Mouse (Mus musculus) 416B (cell line): ENCODE results near the gene Pcsk5.

Experiments
- DNase-seq: peaks from one replicate; pipeline ENCODE4 v3.0.0; 2011; ENCODE audit warnings: low read depth

Gene Pcsk5

DNA sequence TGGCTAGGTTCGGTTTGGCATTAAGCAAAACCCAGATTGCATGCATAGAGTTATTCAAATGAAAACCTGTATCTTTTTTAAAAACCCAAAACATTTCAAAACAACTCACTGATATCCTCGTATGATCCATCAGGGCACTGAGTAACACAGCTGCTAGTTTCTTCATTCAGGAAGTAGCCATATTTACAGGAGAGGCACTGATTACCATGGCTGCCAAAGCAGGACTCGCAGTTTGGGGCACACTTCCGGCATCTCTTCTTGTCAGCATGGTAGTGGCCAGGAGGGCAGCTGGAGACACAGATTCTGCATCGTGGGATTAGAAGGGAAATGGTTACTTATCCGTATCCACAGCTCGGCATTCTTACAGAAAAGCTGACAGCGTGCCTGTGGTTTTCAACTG is 265.1 kb downstream of the Pcsk5 start:
- no peak for DNase-seq

DNA sequence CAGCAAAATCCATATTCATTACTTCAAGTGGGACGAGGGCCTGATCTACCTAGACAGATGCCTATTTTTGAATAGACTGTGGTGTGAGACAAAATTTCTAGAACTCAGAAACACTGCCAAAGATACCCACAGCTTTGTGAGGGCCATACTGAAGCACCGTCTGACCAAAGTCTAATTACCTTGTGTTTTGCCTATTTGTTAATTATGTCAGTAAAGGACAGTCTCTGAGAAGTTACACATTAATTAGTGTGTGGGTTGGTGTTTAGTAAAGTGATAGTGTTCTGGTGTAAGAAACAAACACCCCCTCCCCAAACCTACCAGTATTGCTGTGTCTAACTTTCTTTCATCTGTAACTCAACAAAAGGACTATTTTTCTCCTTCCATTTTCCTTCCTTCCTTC is 266.5 kb downstream of the Pcsk5 start:
- no peak for DNase-seq

DNA sequence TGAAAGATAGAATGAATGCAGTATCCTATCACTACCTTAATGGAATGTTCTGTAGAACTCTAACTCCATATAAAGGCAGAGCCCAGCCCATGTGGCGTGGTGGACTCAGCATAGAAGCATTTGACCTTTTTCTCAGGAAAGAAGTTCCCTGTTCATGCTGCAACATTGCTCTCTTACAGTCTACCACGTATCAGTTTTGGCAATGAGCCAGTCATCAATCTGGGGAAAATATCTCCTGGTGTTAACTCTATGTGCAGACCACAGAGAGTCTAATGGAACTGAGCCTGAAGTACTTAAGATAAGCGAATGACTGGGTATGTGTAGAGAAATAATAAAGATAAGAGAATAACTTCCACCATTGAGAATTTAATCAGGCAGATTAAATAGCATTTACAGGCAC is 270.2 kb downstream of the Pcsk5 start:
- no peak for DNase-seq

DNA sequence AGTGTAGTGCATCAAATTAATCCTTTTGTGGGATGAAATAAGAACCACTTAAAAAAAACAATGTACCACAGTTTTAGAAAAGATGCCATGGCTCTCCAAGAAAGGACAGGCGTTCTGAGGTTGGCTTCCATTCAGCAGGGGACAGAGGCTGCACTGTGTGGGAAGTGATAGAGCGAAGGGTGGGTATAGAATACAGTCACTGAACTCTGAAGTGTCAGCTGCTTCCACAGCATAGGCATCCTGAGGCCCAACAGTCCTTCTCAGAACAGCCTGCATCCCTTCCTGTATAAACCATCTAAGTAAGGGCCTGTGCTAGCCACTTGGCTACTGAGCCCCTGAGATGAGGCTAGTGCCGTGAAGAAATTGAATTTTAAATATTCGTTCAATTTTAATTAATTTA is 271.3 kb downstream of the Pcsk5 start:
- no peak for DNase-seq

DNA sequence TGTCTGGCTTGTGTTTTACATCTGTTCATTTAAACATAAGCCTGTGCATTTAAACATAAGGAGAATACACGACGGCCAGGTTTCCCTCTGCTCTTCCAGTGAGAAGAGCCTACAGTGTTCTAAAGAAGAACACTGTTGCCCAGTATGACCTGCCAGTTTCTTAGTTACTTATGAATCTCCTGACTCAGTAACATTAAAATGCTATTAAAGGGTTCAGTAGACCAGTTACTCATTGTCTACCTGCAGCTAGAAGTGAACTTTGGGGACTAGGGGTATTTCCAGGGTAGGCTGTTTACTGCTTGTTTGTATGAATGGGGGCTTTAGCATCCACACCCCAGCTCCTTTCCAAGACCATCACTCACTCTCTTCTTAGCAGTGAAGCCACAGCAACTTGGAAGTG is 278.7 kb downstream of the Pcsk5 start:
- no peak for DNase-seq

DNA sequence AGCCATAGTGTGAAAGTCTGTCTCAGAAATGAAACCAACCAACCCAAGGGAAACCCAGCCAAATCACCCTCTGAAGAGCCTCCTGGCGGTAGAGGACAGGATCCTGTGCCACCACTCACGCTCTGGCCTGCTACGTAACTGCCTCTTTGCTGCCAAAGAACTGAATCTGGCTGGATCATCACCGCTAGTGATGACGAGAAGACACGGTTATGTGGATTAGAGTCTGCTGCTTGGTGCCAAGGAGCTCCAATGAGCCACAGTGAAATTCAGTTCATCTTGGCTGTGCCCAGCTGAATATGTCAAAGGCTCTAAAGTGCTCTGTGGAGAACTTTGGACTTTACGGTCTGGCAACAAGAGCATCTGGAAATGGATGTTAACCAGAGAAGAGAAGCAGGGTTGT is 282.3 kb downstream of the Pcsk5 start:
- DNase-seq = no peak

DNA sequence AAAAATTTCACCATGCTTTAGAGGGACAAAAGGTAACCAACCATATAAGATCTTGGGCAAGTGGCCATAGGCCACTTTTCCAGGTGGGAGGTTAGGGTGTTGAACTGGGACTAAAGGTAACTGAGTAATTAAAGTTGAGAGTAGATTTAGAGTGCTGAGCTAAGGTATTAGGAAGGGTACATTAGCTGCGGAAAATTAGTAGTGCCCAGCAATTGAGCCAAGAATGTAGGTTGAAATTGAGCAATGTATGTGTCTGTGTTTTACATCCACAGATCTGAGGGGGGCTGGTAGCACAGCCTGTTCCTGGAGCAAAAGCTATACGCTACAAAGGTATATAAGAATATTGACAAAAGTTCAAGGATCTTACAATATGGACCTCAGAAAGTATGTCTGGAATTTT is 282.9 kb downstream of the Pcsk5 start:
- no peak for DNase-seq

DNA sequence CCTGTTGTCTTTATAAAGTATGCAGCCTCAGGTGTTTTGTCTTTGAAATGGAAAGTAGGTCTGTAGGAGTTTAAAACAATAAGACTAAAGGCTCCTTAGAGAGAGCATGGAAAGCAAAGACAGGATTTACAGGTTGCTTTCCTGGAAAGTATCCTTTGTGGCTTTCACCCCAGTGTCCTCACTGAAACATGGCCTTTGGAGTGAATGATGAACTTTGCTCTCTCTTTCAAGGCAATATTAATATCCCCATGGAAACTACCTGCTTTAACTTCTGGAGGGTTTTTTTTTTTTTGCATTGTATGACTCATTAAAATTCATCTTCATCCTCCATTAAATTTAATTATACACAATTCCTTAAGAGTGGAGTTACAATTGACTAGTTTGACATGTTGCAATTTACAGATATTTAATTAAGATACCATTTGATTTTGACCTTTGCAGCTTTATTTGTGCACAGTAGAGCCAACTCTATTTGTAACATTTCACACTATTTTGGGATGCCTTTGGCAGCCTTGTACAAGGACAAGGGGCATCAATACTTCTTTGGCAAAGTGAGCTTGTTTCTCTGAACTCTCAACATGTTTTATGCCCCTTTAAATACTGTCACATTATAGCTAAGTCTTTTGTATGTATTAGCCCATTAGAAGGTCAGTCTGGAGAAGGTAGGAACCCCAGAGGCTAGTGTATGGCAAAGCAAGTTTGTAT is 283.9 kb downstream of the Pcsk5 start:
- no peak for DNase-seq

DNA sequence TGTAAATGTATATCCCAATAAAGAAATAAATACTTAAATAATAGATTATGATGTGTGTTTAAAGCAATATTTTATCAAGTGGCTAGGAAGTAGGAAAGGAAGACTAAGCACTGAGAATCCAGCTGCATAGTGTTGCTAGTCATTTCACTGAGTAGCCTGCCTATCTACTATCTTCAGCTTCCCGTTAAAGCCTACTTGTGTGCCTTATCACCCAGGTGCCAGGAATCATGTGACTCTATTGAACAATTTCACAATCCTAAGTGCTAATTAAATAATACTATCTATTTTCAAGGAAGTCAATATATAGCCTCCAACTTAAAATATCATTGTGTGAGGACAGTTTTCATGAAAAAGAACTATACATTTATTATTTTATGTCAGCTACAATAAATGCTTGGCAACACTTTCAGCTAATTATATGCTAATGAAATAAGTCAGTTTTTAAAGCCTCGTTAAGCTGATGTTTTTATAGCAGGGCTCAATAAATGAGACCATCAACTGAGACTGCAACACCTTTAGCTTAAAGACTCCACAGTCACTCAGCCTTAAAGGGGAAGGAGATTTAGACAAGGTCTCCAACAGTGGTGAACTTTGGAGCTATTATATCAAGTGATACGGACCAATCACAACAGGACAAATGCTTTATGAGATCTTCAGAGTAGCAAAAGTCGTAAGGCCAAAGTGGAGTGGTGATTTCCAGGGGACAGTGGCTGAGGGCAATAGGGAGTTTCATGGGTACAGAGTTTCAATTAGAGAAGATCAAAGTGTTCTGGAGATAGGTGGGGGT is 308.5 kb downstream of the Pcsk5 start:
- peak; percentile 8 for DNase-seq

DNA sequence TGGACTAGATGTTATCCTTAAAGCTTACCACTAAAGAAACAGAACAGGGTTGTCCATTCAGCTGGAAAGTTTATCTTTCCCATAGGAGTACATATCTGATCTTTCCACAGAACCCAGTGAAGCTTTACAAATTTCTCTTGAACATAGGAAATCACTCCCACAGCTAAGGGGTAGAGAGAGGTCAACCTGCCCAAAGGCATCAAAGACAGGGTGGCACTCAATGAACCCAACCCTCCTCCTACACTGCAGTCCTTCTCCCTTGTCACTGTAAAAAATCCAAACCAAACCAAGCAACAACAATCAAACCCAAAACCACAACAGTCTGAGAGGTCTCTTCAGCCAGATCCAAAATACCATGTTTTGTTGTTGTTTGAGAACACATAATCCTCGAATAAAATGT is 311.9 kb downstream of the Pcsk5 start:
- DNase-seq = no peak

DNA sequence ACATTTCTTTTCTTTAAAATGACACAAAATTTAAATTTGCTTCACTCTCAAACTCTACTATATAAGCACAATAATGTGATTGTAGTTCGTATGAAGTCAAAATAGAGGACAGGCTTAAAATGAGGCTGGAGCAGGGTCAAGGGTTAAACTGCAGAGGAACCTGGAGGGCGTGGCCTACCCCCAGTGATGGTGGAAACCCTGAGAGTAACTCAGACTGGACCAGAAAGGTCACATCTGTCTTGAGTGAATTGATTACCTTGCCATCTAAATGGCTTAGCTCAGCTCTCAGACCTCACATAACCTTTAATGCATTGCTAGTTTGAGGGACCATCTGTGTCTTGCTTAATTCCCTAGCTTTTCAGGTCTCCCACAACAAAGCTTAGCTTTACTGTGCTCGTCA is 323.0 kb downstream of the Pcsk5 start:
- no peak for DNase-seq

DNA sequence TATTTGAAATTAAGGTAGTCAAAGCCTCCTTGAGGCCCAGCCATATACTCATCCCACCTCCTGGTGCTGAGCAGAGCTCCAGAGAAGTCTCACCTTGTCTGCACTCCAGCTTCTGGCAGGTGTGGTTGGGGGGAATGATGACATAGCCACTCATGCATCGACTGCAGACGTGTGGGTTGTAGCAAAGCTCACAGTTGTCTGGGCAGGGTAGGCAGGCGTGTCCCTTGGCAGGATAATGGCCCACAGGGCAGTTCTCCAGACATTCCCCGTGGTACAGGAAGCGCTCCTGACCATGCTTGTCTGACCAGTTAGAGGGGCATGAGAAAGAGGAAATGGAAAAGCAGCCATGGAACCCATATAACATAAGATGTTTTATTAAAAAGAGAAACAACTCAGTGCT is 326.1 kb downstream of the Pcsk5 start:
- no peak for DNase-seq

DNA sequence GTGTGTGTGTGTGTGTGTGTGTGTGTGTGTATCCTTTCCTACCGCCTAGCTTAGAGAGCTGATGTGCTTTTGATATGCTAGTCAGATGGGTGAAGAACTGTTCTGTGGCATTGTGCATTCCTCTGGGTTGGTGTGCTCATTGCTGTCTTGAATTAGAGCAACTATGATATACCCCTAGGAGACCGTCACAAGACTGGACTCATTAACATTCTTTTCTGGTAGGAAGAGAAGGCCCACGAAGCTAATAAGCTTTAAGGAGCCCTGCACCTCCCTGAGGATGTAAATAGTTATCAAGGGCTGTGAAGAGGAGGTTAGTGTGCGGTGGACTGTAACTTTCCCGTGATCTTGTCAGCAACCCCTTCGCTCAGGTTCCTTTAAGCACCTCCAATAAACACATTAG is 333.2 kb downstream of the Pcsk5 start:
- DNase-seq = no peak

DNA sequence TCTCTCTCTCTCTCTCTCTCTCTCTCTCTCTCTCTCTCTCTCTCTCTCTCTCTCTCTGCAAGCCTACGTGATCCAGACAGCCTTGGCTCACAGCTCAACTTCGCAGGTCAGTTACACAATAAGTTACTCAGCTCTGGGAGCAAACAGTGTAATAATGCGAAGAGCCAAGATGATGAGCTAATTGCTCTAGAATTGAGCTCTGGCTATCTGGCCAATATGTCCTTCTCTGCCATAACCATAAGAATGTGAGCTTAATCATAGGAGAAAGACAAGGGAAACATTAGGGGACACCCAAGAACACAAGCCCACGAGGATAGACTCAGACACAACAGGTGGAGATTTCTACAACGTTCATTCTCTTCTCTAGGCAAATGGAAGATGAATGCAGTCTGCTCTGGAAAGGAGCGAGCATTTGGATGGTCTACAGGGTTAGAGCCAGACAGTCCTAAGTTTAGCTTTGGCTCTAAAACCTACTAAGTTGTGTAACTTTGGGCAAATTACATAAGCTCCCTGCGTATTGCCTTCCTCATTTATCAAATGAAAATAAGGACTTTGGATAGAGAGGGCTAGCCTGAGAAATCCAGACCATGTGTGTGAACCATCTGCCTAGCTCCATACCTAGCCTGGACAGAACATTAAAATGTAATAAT is 338.7 kb downstream of the Pcsk5 start:
- DNase-seq = no peak

DNA sequence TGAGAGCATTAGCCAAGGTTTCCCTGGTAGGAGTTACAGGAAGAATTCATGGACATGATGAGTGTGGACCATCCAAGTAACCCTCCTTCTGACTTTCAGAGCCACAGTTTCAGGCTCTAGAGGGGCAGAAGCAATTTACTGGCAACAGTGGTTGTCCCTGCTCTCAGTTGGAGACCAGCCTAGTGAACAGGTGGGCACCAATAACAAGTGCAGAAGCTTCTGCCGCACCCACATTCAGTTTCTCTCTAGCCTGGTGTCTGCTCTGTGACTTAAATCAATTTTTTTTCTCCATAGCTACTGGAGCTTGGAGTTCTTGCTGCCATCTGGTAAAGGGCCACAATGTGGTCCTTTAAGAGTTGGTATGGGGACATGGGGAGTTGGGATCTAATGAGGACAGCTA is 341.3 kb downstream of the Pcsk5 start:
- no peak for DNase-seq

DNA sequence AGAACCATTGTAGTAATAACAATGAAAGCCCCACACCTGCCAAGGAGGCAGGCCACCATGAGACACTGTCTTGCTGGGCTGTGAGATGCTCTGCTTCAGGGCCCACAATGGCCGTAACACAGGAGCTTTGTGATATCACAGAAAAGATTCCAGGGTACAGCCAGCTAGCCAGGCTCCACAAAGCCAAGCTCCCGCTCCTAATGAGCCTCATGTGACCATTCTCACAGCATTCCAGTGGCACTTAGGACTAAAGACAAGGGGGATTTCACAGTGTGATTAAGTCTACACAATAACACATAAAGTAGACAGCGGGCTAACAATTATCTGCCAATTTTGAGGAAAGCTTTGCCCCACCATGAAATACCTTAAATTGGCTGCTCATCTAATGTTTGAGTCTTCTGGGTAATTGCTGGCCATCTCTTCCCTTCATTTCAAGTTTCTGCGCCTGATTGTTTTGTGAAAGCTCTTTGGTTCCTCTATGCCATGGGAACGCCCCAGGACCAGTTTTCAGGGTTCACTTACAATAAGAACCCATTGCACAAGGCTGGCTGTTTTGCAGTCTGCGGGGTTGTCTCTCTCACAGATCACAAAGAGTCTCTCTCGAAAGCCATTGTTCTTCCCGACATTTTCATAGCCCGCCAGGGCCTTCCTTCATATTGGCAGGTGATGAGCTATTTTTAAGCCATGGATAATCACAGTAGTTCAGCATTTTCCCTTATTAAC is 345.4 kb downstream of the Pcsk5 start:
- DNase-seq = no peak

DNA sequence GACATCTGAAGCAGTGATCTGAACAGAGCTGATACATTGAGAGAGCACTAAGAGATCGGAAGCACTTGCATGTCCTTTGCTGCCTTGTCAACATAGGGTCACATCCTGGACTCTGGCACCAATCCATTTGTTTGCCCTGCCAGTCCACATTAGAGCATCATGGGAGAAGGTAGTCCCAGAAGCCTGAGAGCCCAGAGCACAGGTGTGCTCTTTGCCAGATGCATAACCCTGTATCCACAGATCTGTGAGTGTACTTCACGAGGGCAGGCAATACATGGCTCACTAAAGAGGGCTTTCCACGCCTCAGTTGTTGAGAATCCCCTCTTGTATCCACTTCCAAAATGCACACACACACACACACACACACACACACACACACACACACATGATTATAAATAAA is 346.1 kb downstream of the Pcsk5 start:
- no peak for DNase-seq

DNA sequence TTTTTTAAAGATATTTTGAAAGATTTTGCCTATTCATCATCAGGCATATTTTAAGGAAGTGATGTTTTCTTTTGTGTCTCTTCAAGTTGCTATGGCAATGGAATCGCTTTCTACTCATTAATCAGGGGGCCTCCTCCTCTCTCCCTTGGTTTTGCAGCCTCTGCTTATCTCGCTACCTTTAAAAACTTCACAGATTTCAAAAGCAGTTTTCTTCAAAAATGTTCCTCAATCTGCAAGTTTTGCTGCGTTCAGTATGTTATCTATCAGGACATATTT is 347.6 kb downstream of the Pcsk5 start:
- DNase-seq = no peak

DNA sequence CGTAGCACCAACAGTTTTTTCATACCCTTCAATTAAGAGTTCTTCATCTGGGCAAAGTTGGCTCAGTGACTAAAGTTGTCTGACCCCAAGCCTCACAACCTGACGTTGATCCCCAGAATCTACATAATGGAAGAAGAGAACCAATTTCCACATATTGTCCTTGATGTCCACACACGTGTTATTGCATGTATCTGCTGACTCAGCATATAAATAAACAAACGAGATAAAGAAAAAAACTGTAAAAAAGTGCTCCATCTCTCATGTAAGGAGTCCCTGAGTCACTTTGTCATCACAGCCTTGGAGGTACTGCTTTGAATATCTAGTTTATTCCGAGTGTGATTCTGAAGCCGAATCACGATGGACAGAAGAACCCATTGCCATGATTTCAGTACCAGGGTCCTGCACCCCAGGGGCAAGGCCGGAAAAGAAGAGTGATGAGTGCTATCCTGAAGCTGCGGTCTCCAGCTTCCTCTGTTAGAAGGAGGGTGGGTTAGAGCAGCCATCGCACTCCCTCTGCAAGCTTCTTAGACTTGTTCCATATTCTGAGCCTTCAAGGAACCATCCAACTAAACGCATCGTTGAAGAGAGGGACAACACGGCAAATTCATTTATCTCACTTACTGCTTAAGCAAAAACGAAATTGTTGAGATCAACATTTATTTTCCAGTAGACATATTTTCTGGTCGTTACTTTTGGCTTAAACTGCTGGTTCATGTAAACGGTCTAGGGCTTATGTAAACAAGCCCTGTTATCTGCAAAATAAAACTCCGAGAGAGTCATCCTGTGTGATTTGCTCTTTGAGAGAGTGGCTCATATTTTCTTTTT is 348.2 kb downstream of the Pcsk5 start:
- DNase-seq = no peak

DNA sequence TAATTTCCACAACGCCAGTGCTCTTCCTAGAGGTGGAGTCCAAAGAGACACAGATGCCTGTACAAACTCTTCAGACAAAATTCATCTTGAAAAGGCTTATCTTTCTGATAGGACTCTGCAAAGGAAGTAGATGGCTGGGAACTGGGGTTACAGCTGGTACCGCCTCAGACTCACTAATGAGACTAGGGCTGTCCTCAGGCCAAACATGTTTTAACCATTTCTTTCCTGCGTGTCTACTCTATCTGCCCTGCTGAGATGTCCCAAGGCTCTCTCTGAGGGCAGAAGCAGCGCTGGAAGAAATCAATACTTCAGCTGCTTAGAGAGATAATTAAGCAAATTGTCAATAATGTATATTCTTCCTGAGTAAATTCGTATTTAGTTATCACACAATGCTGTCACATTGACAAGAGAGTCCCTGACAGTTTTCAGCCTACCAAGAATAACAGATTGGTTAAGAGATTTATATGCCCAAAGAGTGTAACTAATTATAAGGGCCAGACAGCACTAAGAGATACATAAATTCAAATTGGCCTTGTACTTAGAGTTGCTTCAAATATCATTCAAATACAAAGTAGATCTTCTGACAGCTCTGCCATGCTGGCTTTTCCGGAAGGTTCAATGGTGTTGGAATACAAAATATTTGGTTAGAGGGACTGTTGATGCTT is 355.2 kb downstream of the Pcsk5 start:
- no peak for DNase-seq

DNA sequence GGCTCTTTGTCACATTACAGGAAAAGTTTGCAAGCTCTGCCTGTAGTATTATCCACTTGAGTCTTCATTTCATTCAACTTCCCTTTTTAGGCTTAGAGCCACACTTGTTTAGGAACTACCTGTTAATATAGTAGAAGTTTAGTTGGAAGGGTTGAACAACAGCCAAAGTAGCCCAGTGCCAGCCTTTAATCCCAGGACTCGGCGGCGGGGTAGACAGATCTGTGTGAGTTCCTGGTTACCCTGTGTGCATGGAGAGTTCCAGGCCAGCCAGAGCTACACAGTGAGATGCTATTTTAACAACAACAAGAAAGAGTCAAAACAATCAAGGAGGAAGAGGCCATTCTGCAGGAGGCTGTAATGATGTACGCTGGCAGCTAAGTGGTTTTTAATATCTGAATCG is 358.0 kb downstream of the Pcsk5 start:
- no peak for DNase-seq

DNA sequence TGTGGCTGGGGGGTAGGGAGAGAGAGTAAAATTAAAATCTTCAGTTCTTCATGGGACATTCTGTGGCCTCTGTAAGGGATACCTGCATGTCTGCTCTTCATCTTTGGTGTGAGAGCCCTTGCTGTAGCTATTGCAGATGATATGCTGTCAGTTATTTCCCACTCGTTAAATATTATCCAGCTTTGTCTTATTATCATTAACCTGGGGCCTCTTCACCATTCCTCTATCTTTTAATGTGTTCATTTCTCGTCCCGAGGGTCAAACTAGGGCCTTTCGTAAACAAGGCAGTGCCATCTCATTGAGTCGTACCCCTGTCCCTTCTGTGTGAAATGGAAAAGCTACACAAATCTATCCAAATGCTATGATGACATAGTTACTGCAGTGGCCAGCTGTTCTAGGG is 361.4 kb downstream of the Pcsk5 start:
- no peak for DNase-seq
